Comparison of ENCODE assay signal across 8 mouse cellular contexts in genomic region chr10:61694870-61695670, GRCm38 (mm10). TPM values are rescaled to one million over a fixed set of nuclear protein-coding genes. Genes with fewer than 3 reads are reported as not detected.
DNase-seq lines count a peak whose midpoint lies in the region; ATAC-seq lines count a peak whose summit lies in the region.

TSS of gene Tysnd1 (plus strand) at chr10:61695514.

- peak; percentile 97 for ATAC-seq in megakaryocyte progenitor cell, adult 5-6 weeks (replicated peaks; ENCODE audit: poor library complexity)

- DNase-seq in adipocyte (ENCODE audit: low spot score): peak; percentile 99
- peak; percentile 99 for DNase-seq in embryo, embryonic 10 days (ENCODE audit: low spot score)
- peak; percentile 97 for DNase-seq in gastrocnemius, postnatal 10 days
- peak; percentile 97 for DNase-seq in induced T-regulatory cell, adult 2 months (ENCODE audit: low read depth)
- peak; percentile 90 to 97 for DNase-seq in left cerebral cortex, adult 9 months (ENCODE audit: low spot score in 2 of 2)
- peak; percentile 99 for DNase-seq in right cerebral cortex, postnatal 14 days
- peak; percentile 86 to 96 for DNase-seq in urinary bladder, postnatal 36 days (ENCODE audit: low spot score in 2 of 2)

RNA-seq across cellular contexts. Expression of gene Tysnd1, which starts in this region (rescaled TPM):
- total RNA-seq in gastrocnemius, postnatal 10 days (2021): 10 to 100 TPM; 12.9 to 16.7 TPM
- total RNA-seq in megakaryocyte progenitor cell, adult 5-6 weeks (2015): 19.0 and 19.7 TPM in 2 replicates
- 19.9 and 22.7 TPM in 2 replicates for total RNA-seq in megakaryocyte progenitor cell, adult 5-6 weeks (2017)

Comparison
In these comparisons a context has a peak if more than half of its experiments do, and no peak if none do; other contexts are left out.
1. Peak in every context shown above with its lines: DNase-seq and ATAC-seq.